Mouse (Mus musculus) left cerebral cortex, adult 2 months (tissue): ENCODE results near the gene Xpo6. TPM values are rescaled to one million over a fixed set of nuclear protein-coding genes. Genes with fewer than 3 reads are reported as not detected.

ENCODE experiments used
- DNase-seq, 2 experiments: peaks; one replicate each; pipeline ENCODE4 v3.0.0; 2021 to 2022; ENCODE audit warnings: low spot score in 2 of 2, mixed read lengths in 1 of 2; ENCODE audit errors: extremely low spot score in 1 of 2
- H3K27ac ChIP-seq: fragments of 200-600 bp; 2 replicates; pipeline ENCODE4 v1.8.1; 2022
- H3K4me3 ChIP-seq: fragments of 200-600 bp; 2 replicates; pipeline ENCODE4 v1.8.1; 2022
- CTCF ChIP-seq: fragments of 200-600 bp; IDR thresholded peaks from 2 replicates; pipeline ENCODE4 v1.8.1; 2022; ENCODE audit warnings: antibody characterized with exemption, mild to moderate bottlenecking, moderate library complexity
- intact Hi-C: fragments of 180-260 bp; cut with DNase I; formaldehyde crosslinking; loops from one replicate; pipeline ENCODE4 v1.15.1; 2025
- long read RNA-seq, 2 experiments: library from polyadenylated mRNA; stranded (forward); transcript quantifications; one replicate each; pipeline ENCODE4 v2.0.0; 2021; ENCODE audit warnings: borderline mapping rate in 2 of 2
- total RNA-seq, 2 experiments: library from RNA; stranded (reverse); gene quantifications; 2 replicates each; pipeline ENCODE4 v1.2.3; 2021

Xpo6 gene
- 100 to 1,000 TPM in 1 of 2 experiments, 10 to 100 TPM in 1; 92.7 to 102 TPM for total RNA-seq
- long read RNA-seq, experiment 1, full-length matches to known transcripts, result 84 of 127 reads
- long read RNA-seq, experiment 1, partial matches to known transcripts, result 18 of 127 reads
- long read RNA-seq, experiment 1, other reads (novel, unspliced or antisense), result 25 of 127 reads
- long read RNA-seq, experiment 2, full-length matches to known transcripts, result 62 of 94 reads
- long read RNA-seq, experiment 2, partial matches to known transcripts, result 9 of 94 reads
- long read RNA-seq, experiment 2, other reads (novel, unspliced or antisense), result 23 of 94 reads

GRCm38 (mm10) chr7:126200178-126200996 lies at the start of gene Xpo6:
Xpo6 (minus strand) TSS chr7:126200501.
- intact Hi-C loops, result no loop called here

GRCm38 (mm10) chr7:126249986-126250385 lies 49.7 kb upstream of the Xpo6 start:
- no peak overlapping the region for H3K27ac ChIP-seq
- H3K4me3 ChIP-seq, result no peak overlapping the region
- intact Hi-C loops, result no loop called here
- no peak for DNase-seq
- TF ChIP-seq CTCF, result no peak

More at GRCm38 (mm10) chr7:126200178-126200996, at the start of gene Xpo6:
- Histone ChIP-seq H3K27ac (peak within 1 kb of the TSS; percentile 87), H3K4me3 (peak within 1 kb of the TSS; percentile 95)
- DNase-seq, result peak; percentile 94 to 95
- peak; percentile 2 for TF ChIP-seq CTCF

- intact Hi-C loops, result no loop called here
- TF ChIP-seq CTCF, result no peak
- Histone ChIP-seq H3K27ac (no peak overlapping the region), H3K4me3 (no peak overlapping the region)
- DNase-seq, result no peak
Measured at GRCm38 (mm10) chr7:126249146-126249545, 48.8 kb upstream of the Xpo6 start.

DNA sequence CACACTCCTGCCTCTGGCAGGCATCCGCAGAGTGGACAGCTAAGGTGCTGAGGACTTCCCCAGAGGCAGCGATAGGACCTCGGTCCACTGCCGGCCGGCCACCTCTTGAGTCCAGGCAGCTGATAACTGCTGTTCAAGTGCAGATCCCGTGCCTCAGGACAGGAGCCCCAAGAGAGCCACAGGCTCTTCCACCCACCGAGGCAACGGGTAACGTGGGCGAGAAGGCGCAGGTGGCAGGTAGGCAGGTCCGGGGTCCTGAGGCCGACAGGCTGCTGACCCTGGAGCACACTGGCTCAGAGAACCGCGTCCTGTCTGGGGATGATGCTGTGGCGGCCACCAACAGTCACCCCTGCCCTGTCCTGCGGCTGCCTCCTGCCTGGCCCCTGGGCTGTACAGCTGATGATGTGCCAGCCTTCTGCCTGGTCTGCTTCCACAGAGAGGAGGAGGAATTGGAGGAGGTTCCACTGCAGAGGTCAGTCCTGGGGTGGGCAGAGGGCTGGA lies 48.4 kb upstream of the Xpo6 start:
- DNase-seq, result no peak
- Histone ChIP-seq H3K4me3 (0 out of 2 replicates have a peak overlapping the region, but pooled peaks have one; percentile 23), H3K27ac (no peak overlapping the region)
- no peak for TF ChIP-seq CTCF
- intact Hi-C loops, result no loop called here

DNA sequence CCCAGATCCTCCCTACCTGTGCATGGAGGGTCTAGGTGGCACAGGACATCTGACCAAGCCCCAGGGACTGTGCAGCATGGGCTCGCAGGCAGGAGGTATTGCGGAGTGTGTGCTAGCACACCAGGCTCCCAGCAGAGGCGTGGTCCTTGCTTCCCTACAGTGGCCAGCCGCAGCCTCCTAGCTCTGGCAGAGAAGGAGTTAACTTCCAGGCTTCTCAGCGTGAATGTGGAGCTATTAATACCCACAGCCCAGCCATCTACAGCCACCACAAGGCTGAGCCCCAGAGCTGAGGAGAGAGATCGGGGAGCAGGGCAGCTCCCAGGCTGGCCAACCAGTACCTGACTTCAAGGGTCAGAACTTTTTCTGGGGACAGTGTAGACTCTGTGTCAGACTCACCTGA lies 47.8 kb upstream of the Xpo6 start:
- TF ChIP-seq CTCF, result no peak
- DNase-seq, result no peak
- Histone ChIP-seq H3K27ac (no peak overlapping the region), H3K4me3 (0 out of 2 replicates have a peak overlapping the region, but pooled peaks have one; percentile 4)
- intact Hi-C loops, result no loop called here

- intact Hi-C loops, result no loop called here
- Histone ChIP-seq H3K4me3 (no peak overlapping the region), H3K27ac (no peak overlapping the region)
- no peak for TF ChIP-seq CTCF
- no peak for DNase-seq
Measured at GRCm38 (mm10) chr7:126244168-126244750, 44.0 kb upstream of the Xpo6 start.

DNA sequence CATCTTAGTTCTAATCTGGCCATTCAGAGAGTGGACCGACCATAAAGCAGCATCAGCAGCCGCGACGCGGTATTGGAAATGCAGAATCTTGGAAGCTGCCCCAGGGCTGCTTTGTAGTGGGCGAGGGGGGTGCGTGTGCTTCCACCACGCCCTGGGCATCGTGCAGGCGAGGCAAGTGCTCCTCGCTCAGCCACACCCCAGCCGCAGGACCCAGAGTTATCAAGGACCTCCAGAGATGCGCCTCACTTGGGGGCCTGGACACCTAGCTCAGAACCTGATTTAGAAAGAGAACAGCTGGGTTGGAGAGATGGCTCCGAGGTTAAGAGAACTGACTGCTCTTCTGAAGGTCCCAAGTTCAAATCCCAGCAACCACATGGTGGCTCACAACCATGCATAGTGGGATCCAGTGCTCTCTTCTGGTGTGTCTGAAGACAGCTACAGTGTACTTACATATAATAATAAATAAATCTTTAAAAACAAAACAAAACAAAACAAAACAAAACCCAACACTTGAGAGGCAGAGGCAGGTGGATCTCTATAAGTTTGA lies 40.6 kb upstream of the Xpo6 start:
- TF ChIP-seq CTCF, result no peak
- DNase-seq, result no peak
- intact Hi-C loops, result no loop called here

GRCm38 (mm10) chr7:126236794-126237192 lies 36.5 kb upstream of the Xpo6 start:
- intact Hi-C loops, result loop anchor here (2.0 to 5.0 kb wide), 2 partner anchors 52 to 544 kb away; no protein-coding TSS in a partner anchor
- no peak for TF ChIP-seq CTCF
- peak overlapping the region; percentile 30; the same call in 1 of the 2 replicates for H3K27ac ChIP-seq
- peak in 1 of 2 experiments; percentile 35 for DNase-seq
- H3K4me3 ChIP-seq, result no peak overlapping the region

More for the DNA sequence above, 40.6 kb upstream of the Xpo6 start:
- H3K27ac ChIP-seq, result no peak overlapping the region
- H3K4me3 ChIP-seq, result no peak overlapping the region

GRCm38 (mm10) chr7:126236083-126236793 lies 35.9 kb upstream of the Xpo6 start:
- no peak for TF ChIP-seq CTCF
- Histone ChIP-seq H3K27ac (peak overlapping the region; percentile 30; the same call in 1 of the 2 replicates), H3K4me3 (no peak overlapping the region)
- peak in 1 of 2 experiments; percentile 33 for DNase-seq
- intact Hi-C loops, result loop anchor here (2.0 to 5.0 kb wide), 2 partner anchors 53 to 544 kb away; no protein-coding TSS in a partner anchor

- intact Hi-C loops, result loop anchor here (5.0 kb wide), 1 partner anchor 542 kb away; no protein-coding TSS in a partner anchor
- no peak for DNase-seq
- no peak for TF ChIP-seq CTCF
- no peak overlapping the region for H3K27ac ChIP-seq
- H3K4me3 ChIP-seq, result no peak overlapping the region
Measured at GRCm38 (mm10) chr7:126234611-126235010, 34.3 kb upstream of the Xpo6 start.
